Mouse (Mus musculus) testis, adult 2 months (tissue): ENCODE results near the gene Nln.

ENCODE experiments used
- CTCF ChIP-seq: fragments of 200-500 bp; IDR thresholded peaks from 2 replicates; pipeline ENCODE4 v1.5.1; 2012; ENCODE audit warnings: low read depth, mild to moderate bottlenecking, inconsistent platforms, low read length, moderate library complexity; ENCODE audit not compliant: control insufficient read depth, insufficient read depth, insufficient replicate concordance
- POLR2A ChIP-seq: fragments of 200-500 bp; IDR thresholded peaks from 2 replicates; pipeline ENCODE4 v1.6.1; 2012; ENCODE audit warnings: low read depth, mild to moderate bottlenecking, inconsistent platforms, low read length, moderate library complexity; ENCODE audit not compliant: control insufficient read depth

- TF ChIP-seq POLR2A = no peak
- TF ChIP-seq CTCF = no peak
Measured at GRCm38 (mm10) chr13:104014038-104014437, 95.4 kb downstream of the Nln start.
